Mouse (Mus musculus) T-helper 2 cell (primary cell): ENCODE data around the gene Vmn1r85.
"Not testable (repeated sequence)": the region's sequence is repeated elsewhere in the genome, so short reads cannot be mapped to it uniquely, and the experiment has no call there.

Experiments used
- in situ Hi-C: fragments of 300-600 bp; cut with MboI, MseI; formaldehyde crosslinking; loops from one replicate; pipeline ENCODE4 v1.15.1; 2025; ENCODE audit warnings: high pct_unique_total_duplicates

Vmn1r85 gene

DNA sequence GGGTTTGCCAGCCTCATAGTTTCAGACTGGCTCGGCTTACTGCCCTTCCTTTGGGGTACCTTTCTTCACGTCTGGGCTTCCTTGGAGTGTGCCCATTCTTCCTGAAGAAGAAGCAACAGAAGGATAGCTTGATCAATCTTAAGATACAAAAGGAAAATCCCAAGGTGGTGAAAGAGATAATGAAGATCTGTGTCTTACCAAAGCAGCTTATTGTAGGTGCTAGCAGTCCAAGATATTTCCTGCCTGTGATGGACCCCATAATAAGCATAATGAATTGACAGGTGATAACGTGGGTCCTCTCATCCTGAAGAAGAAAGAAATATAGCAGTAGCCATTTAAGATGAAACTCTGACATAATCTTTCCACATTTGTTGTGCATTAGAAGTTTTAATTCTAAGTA, at the start of gene Vmn1r85:
Gene Vmn1r85, minus strand, starts transcription at position 101 of the 400 bp plus-strand sequence.
- in situ Hi-C loops = no loop called here

DNA sequence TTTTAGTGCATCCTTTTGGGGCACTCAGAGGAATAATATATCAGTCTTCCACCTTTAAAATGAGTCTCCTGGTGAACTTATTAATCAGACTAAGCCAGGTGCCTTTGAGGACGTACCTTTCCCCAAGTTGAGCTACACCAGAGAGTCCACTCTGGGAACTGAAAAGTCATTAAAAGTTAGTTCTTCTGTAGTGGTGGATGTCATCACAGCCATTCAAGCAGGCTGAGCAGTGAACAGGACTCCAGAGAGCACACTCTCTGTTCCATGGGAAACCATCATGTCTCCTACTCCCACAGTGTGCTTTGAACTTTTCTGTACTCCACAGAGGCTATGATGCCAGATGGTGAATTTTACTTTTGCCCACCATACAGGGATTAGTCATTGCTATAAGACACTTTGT, 45.1 kb upstream of the Vmn1r85 start, which contains the start of gene Vmn1r87:
Gene Vmn1r87, minus strand, starts transcription at position 101 of the 400 bp plus-strand sequence.
- in situ Hi-C loops = no loop called here

DNA sequence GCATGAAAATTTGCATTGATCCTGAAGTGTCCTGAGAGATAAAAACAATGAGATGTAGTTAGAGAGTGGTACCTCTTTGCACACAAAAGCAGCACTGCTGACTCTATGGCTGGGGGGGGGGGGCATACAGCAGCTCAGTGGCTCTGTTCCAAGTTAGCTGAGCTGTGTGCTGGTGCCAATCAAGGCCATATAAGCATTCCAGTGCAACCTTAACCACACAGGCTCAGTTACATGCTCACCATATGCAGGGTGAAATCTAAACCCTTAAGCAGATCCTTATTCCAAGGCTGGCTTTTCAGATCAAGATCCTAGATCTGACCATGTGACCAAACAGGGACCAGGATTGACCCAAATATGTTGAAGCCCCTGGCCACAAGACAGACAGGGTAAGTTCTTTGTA, 42.4 kb upstream of the Vmn1r85 start:
- in situ Hi-C loops = no loop called here

DNA sequence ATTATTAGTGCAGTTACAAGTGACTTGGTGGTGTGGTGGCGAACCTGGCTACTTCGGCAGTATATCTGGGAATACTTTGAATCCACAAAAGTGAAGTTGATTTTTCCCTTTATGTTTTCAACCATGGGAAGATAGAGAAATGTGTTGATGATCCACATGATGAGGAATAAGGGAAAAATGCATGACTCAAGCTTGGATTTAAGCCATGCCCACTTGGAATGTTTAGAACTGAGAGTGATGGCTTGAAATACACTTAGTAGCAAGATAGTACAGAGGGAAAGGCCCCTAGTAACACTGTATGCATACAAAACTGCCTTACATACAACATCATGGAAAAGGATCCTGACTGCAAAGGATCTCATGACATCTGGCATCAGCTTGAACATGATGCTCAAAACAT, 36.9 kb upstream of the Vmn1r85 start:
- in situ Hi-C loops = no loop called here

- in situ Hi-C loops = not testable (repeated sequence)
Observed at GRCm38 (mm10) chr7:13123554-13124153, 28.7 kb upstream of the Vmn1r85 start.

GRCm38 (mm10) chr7:13119817-13120216, 24.8 kb upstream of the Vmn1r85 start, which contains the start of gene Vmn1r86:
Gene Vmn1r86, minus strand, starts transcription at chr7:13119917.
- in situ Hi-C loops = no loop called here

DNA sequence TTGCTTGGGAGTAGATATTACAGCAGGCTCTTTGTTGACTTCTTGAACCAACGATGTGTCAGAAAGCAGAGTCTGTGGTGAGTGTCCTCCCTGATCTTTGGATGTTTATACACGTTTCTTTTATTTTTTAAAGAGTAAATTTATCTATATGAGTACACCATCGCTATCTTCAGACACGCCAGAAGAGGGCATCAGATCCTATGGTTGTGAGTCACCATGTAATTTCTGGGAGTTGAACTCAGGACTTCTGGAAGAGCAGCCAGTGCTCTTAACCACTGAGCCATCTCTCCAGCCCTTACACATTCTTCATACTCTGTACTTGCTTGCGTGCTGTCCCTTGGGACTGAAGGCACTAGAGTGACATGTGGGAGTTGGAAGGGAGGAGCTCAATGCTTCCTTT, 22.7 kb downstream of the Vmn1r85 start:
- in situ Hi-C loops = loop anchor here (10.0 kb wide), 1 partner anchor 443 kb away; no protein-coding TSS in a partner anchor

DNA sequence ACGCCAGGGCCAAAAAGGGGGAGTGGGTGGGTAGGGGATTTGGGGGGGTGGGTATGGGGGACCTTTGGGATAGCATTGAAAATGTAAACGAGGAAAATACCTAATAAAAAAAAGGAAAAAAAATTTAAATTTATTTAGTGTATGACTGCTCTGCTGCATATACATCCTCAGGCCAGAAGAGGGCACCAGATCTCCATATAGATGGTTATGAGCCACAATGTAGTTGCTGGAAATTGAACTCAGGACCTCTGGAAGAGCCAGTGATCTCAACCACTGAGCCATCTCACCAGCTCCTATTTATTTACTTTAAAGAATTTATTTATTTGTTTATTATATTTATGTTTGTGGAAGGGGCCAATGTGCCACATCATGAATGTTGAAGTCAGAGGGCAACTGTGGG, 31.6 kb downstream of the Vmn1r85 start:
- in situ Hi-C loops = loop anchor here (10.0 kb wide), 1 partner anchor 1251 kb away; no protein-coding TSS in a partner anchor

DNA sequence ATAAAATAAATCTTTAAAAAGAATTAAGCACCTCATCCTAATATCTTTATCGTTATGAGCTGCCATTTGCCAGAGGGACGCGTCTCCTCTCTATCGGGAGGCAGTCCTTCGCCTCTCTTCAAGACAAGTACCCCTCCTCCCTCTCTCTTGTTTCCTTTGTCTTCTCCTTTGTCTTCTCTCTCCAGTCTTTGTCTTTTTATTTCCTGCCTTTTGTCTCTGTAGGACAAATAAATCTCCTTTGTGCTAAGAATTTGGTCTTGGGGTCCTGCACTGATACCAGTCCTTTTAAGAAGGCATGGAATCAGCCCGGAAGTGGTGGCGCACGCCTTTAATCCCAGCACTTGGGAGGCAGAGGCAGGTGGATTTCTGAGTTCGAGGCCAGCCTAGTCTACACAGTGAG, 35.4 kb downstream of the Vmn1r85 start:
- in situ Hi-C loops = loop anchor here (10.0 kb wide), 1 partner anchor 215 kb away; the partner anchor contains the start of genes Lig1 and Zswim9

DNA sequence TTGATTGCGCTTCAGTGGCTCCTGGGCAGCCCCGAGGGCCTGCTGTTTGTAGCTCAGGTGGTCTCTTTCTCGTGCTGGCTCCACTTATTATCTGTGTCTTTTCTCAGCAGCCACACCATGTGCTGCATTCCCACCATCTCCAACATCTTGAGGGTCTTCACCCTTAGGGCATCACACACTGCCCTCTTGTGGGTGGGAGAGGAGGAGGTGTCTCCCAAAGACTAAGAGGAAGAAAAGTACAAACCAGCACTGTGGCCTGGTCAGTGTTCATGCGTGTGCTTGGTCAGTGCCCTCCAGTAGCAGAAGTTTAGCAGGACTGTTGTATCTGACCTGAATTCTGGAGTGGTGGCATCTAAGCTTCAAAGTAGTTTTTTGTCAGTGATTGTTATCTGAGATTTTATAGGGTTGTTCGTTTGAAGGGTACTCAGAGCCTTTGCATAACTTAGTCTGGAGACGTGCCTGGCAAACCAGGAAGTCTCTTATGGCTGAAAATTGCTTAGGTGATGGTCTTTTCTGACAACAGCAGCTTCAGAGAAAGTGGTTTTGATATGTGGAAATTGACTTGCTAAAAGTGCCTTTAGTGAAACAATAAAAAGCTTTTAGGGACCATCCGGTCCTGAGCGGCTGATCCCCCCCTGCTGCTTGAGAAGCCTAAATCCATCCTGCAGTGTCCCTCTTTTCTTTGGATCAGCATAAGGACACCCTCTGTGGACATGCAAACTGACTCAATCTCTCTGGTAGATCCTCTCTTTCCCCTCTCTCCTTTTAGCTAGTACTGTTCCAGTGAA, 37.9 kb downstream of the Vmn1r85 start:
- in situ Hi-C loops = loop anchor here (10.0 kb wide), 1 partner anchor 218 kb away; the partner anchor contains the start of genes Lig1 and Zswim9

GRCm38 (mm10) chr7:13054287-13055010, 40.5 kb downstream of the Vmn1r85 start, which contains the start of gene Mzf1:
Gene Mzf1, minus strand, starts transcription at chr7:13054764.
- in situ Hi-C loops = loop anchor here (10.0 kb wide), 1 partner anchor 220 kb away; the partner anchor contains the start of genes Lig1 and Zswim9

- in situ Hi-C loops = loop anchor here (10.0 kb wide), 1 partner anchor 221 kb away; the partner anchor contains the start of genes Lig1 and Zswim9
Observed at GRCm38 (mm10) chr7:13053961-13054286, 41.0 kb downstream of the Vmn1r85 start.

DNA sequence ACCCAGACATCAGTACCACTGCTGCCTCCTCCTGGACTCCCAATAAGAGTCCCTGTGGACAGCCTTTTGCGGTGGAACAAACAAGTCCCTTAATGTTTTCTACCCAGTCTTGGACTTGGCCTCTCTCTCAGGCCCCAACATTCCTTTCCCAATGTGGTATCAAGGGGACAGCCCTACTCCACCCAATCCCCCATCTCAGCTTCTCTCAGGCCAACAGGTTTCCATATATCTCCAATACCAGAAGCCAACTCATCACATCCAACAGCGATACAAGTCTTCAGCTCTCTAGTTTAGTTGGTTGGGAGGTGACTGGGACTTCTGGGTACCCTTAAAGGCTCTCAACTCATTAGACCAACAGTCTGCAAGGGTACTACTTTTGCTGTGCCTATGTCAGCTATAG, 41.5 kb downstream of the Vmn1r85 start:
- in situ Hi-C loops = loop anchor here (10.0 kb wide), 1 partner anchor 221 kb away; the partner anchor contains the start of genes Lig1 and Zswim9

- in situ Hi-C loops = loop anchor here (10.0 kb wide), 1 partner anchor 222 kb away; the partner anchor contains the start of genes Lig1 and Zswim9
Observed at GRCm38 (mm10) chr7:13053001-13053400, 42.0 kb downstream of the Vmn1r85 start.

GRCm38 (mm10) chr7:13046084-13046483, 48.9 kb downstream of the Vmn1r85 start:
- in situ Hi-C loops = no loop called here

- in situ Hi-C loops = loop anchor here (5.0 kb wide), 1 partner anchor 37 kb away; no protein-coding TSS in a partner anchor
Observed at GRCm38 (mm10) chr7:13044254-13044625, 50.7 kb downstream of the Vmn1r85 start.

DNA sequence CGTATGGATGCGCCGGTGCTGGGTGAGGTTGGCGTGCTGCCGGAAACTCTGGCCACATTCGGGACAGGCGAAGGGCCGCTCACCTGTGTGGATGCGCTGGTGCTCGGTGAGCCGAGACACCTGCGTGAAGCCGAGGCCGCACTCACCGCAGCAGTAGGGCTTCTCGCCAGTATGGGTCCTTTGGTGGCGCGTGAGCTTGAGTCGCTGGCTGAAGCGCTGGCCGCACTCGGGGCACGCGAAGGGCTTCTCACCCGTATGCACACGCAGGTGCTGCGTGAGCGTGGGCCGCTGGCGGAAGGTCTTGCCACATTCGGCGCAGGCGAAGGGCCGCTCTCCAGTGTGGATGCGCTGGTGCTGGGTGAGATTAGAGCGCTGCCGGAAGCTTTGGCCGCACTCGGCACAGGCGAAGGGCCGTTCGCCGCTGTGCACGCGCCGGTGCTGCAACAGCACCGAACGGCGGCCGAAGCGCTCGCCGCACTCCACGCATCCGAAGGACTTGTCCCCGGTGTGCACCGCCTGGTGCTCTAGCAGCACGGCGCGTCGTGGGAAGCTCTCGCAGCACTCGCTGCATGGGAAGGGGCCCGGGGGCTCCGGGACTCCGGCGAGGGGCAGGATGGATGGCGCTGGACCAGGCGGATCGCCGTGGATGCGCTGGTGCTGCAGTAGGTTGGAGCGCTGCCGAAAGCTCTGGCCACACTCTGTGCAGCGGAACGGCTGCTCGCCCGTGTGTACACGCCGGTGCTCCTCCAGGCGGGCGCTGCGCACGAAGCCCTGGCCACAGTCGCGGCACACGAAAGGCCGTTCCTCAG, 51.3 kb downstream of the Vmn1r85 start:
- in situ Hi-C loops = loop anchor here (5.0 kb wide), 1 partner anchor 36 kb away; no protein-coding TSS in a partner anchor

DNA sequence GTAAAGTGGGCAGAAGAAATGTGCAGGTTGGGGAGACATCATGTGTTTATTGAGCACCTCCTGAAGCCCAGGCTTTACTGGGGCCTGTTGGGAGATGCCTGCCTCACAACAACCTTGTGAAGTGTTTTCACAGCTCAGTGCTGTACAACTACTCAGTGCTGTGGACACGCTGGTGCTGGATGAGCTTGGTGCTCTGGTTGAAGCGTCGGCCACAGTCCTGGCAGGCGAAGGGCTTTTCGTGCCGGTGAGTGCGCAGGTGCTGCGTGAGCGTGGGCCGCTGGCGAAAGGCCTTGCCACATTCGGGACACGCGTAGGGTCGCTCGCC, 51.9 kb downstream of the Vmn1r85 start:
- in situ Hi-C loops = loop anchor here (5.0 kb wide), 1 partner anchor 36 kb away; no protein-coding TSS in a partner anchor

DNA sequence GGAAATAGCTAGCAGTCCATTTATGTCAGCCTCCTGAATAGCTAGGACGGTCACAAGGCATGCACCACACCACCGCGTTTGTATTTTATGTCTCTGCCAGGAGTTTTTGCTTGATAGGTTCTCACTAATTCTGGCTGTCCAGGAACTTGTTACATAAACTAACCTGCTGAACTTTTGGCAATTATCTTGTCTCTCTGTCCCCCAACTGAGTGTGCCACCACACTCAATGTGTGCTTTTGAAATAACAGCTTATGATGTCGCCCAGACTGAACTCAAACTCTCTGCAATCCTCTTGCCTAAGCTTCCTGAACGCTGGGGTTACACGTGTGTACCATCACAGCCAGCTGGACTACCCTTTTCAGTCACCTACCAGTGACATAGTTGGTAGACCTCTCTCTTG, 52.5 kb downstream of the Vmn1r85 start:
- in situ Hi-C loops = loop anchor here (5.0 kb wide), 1 partner anchor 35 kb away; no protein-coding TSS in a partner anchor

GRCm38 (mm10) chr7:13041256-13041655, 53.7 kb downstream of the Vmn1r85 start:
- in situ Hi-C loops = loop anchor here (5.0 kb wide), 1 partner anchor 34 kb away; no protein-coding TSS in a partner anchor

GRCm38 (mm10) chr7:13039181-13039580, 55.8 kb downstream of the Vmn1r85 start:
- in situ Hi-C loops = no loop called here
